Mouse (Mus musculus): ENCODE data around the gene Cntnap2. TPM values are rescaled to one million over a fixed set of nuclear protein-coding genes. Genes with fewer than 3 reads are reported as not detected.
A peak's percentile ranks its signal among the peaks of the same experiment; 100 is the strongest.

Cntnap2 gene
- polyA plus RNA-seq, 1 experiment from 2014 or later, result 0.63 TPM

- Histone ChIP-seq H3K27me3 (replicated peaks) (no peaks in the 10 kb centered on the region), H3K36me3 (no peaks in the 10 kb centered on the region), H3K9ac (no peak overlapping the region), H3K4me2 (no peak overlapping the region), H3K9me3 (no peaks in the 10 kb centered on the region), H3K4me3 (no peak overlapping the region), H3K4me1 (no peaks in the 10 kb centered on the region), H3K27ac (replicated peaks) (no peak overlapping the region)
- WGBS, result 64% methylated on average over 1 of the region's 1 CpGs
- ATAC-seq (ENCODE audit: extremely low read depth, insufficient number of reproducible peaks, low FRiP score, low TSS enrichment), result no peak
These were observed 1955.9 kb downstream of the Cntnap2 start for GRCm38 (mm10) chr6:47014886-47015586.

- Histone ChIP-seq H3K9ac (no peak overlapping the region), H3K27me3 (replicated peaks) (no peaks in the 10 kb centered on the region), H3K4me2 (no peak overlapping the region), H3K36me3 (no peaks in the 10 kb centered on the region), H3K9me3 (no peaks in the 10 kb centered on the region), H3K27ac (replicated peaks) (no peak overlapping the region), H3K4me1 (no peaks in the 10 kb centered on the region), H3K4me3 (no peak overlapping the region)
- WGBS, result 59% methylated on average over 4 of the region's 4 CpGs
- no peak for ATAC-seq (ENCODE audit: extremely low read depth, insufficient number of reproducible peaks, low FRiP score, low TSS enrichment)
These were observed 1967.0 kb downstream of the Cntnap2 start for GRCm38 (mm10) chr6:47026064-47026686.

GRCm38 (mm10) chr6:47031362-47031761 is 1972.2 kb downstream of the Cntnap2 start:
- Histone ChIP-seq H3K4me1 (no peaks in the 10 kb centered on the region), H3K4me3 (no peak overlapping the region), H3K27ac (replicated peaks) (no peak overlapping the region), H3K27me3 (replicated peaks) (no peaks in the 10 kb centered on the region), H3K36me3 (no peaks in the 10 kb centered on the region), H3K9ac (no peak overlapping the region), H3K9me3 (no peaks in the 10 kb centered on the region), H3K4me2 (no peak overlapping the region)
- no peak for ATAC-seq (ENCODE audit: extremely low read depth, insufficient number of reproducible peaks, low FRiP score, low TSS enrichment)
- WGBS, result 57% methylated on average over 2 of the region's 2 CpGs

GRCm38 (mm10) chr6:47042602-47043001 is 1983.4 kb downstream of the Cntnap2 start:
- Histone ChIP-seq H3K4me3 (no peak overlapping the region), H3K4me2 (no peak overlapping the region), H3K27ac (replicated peaks) (no peak overlapping the region), H3K27me3 (replicated peaks) (no peaks in the 10 kb centered on the region), H3K36me3 (no peaks in the 10 kb centered on the region), H3K4me1 (no peaks in the 10 kb centered on the region), H3K9me3 (no peaks in the 10 kb centered on the region), H3K9ac (no peak overlapping the region)
- WGBS, result 70% methylated on average over 1 of the region's 1 CpGs
- ATAC-seq (ENCODE audit: extremely low read depth, insufficient number of reproducible peaks, low FRiP score, low TSS enrichment), result no peak

- Histone ChIP-seq H3K4me2 (no peak overlapping the region), H3K27ac (replicated peaks) (no peak overlapping the region), H3K4me3 (no peak overlapping the region), H3K4me1 (no peaks in the 10 kb centered on the region), H3K9me3 (no peaks in the 10 kb centered on the region), H3K9ac (no peak overlapping the region), H3K27me3 (replicated peaks) (no peaks in the 10 kb centered on the region), H3K36me3 (no peaks in the 10 kb centered on the region)
- no peak for ATAC-seq (ENCODE audit: extremely low read depth, insufficient number of reproducible peaks, low FRiP score, low TSS enrichment)
- 71% methylated on average over 1 of the region's 1 CpGs for WGBS
These were observed 1984.4 kb downstream of the Cntnap2 start for GRCm38 (mm10) chr6:47043586-47043985.

- Histone ChIP-seq H3K9ac (peak overlapping the region; percentile 75), H3K27ac (replicated peaks) (no peak overlapping the region)
These were observed 1985.4 kb downstream of the Cntnap2 start for GRCm38 (mm10) chr6:47044385-47045200.

GRCm38 (mm10) chr6:47049051-47049450 is 1989.9 kb downstream of the Cntnap2 start:
- Histone ChIP-seq H3K4me1 (no peaks in the 10 kb centered on the region), H3K9me3 (no peaks in the 10 kb centered on the region), H3K9ac (no peak overlapping the region), H3K4me2 (no peak overlapping the region), H3K36me3 (no peaks in the 10 kb centered on the region), H3K4me3 (no peak overlapping the region), H3K27ac (replicated peaks) (no peak overlapping the region), H3K27me3 (replicated peaks) (no peaks in the 10 kb centered on the region)
- ATAC-seq (ENCODE audit: extremely low read depth, insufficient number of reproducible peaks, low FRiP score, low TSS enrichment), result no peak
- 65% methylated on average over 5 of the region's 5 CpGs for WGBS

More at GRCm38 (mm10) chr6:47044385-47045200, 1985.4 kb downstream of the Cntnap2 start:
- ATAC-seq (ENCODE audit: extremely low read depth, insufficient number of reproducible peaks, low FRiP score, low TSS enrichment), result no peak
- no peaks in the 10 kb centered on the region for H3K4me1 ChIP-seq
- no peaks in the 10 kb centered on the region for H3K36me3 ChIP-seq
- H3K4me2 ChIP-seq, result peak overlapping the region; percentile 76
- H3K27me3 ChIP-seq (replicated peaks), result no peaks in the 10 kb centered on the region
- H3K9me3 ChIP-seq, result no peaks in the 10 kb centered on the region
- 4% methylated on average over 46 of the region's 46 CpGs for WGBS
- peak overlapping the region; percentile 56 for H3K4me3 ChIP-seq

GRCm38 (mm10) chr6:47050319-47051222 is 1991.4 kb downstream of the Cntnap2 start:
- H3K9me3 ChIP-seq, result no peaks in the 10 kb centered on the region
- no peaks in the 10 kb centered on the region for H3K4me1 ChIP-seq
- no peak overlapping the region for H3K4me2 ChIP-seq
- WGBS, result 66% methylated on average over 7 of the region's 7 CpGs
- no peak overlapping the region for H3K4me3 ChIP-seq
- no peaks in the 10 kb centered on the region for H3K36me3 ChIP-seq
- no peaks in the 10 kb centered on the region for H3K27me3 ChIP-seq (replicated peaks)
- no peak for ATAC-seq (ENCODE audit: extremely low read depth, insufficient number of reproducible peaks, low FRiP score, low TSS enrichment)
- no peak overlapping the region for H3K27ac ChIP-seq (replicated peaks)
- no peak overlapping the region for H3K9ac ChIP-seq

GRCm38 (mm10) chr6:47061341-47061740 is 2002.2 kb downstream of the Cntnap2 start:
- Histone ChIP-seq H3K27me3 (replicated peaks) (no peaks in the 10 kb centered on the region), H3K27ac (replicated peaks) (no peak overlapping the region), H3K4me3 (no peak overlapping the region), H3K9ac (no peak overlapping the region), H3K4me1 (no peaks in the 10 kb centered on the region), H3K9me3 (no peaks in the 10 kb centered on the region), H3K4me2 (no peak overlapping the region), H3K36me3 (no peaks in the 10 kb centered on the region)
- no peak for ATAC-seq (ENCODE audit: extremely low read depth, insufficient number of reproducible peaks, low FRiP score, low TSS enrichment)
- 74% methylated on average over 3 of the region's 3 CpGs for WGBS

- H3K9ac ChIP-seq, result no peak overlapping the region
- H3K27me3 ChIP-seq (replicated peaks), result no peaks in the 10 kb centered on the region
- no peaks in the 10 kb centered on the region for H3K4me1 ChIP-seq
- H3K4me3 ChIP-seq, result no peak overlapping the region
- no peak overlapping the region for H3K27ac ChIP-seq (replicated peaks)
- 67% methylated on average over 4 of the region's 4 CpGs for WGBS
- no peaks in the 10 kb centered on the region for H3K36me3 ChIP-seq
- no peak for ATAC-seq (ENCODE audit: extremely low read depth, insufficient number of reproducible peaks, low FRiP score, low TSS enrichment)
- H3K9me3 ChIP-seq, result no peaks in the 10 kb centered on the region
- H3K4me2 ChIP-seq, result no peak overlapping the region
These were observed 2030.8 kb downstream of the Cntnap2 start for GRCm38 (mm10) chr6:47089998-47090397.

GRCm38 (mm10) chr6:47104951-47105350 is 2045.8 kb downstream of the Cntnap2 start:
- H3K9me3 ChIP-seq, result no peaks in the 10 kb centered on the region

More at GRCm38 (mm10) chr6:47104951-47105350, 2045.8 kb downstream of the Cntnap2 start:
- WGBS, result 43% methylated on average over 1 of the region's 1 CpGs
- Histone ChIP-seq H3K27ac (replicated peaks) (no peak overlapping the region), H3K4me3 (no peak overlapping the region), H3K9ac (no peak overlapping the region), H3K27me3 (replicated peaks) (no peaks in the 10 kb centered on the region), H3K4me2 (no peak overlapping the region), H3K36me3 (no peaks in the 10 kb centered on the region), H3K4me1 (no peaks in the 10 kb centered on the region)
- ATAC-seq (ENCODE audit: extremely low read depth, insufficient number of reproducible peaks, low FRiP score, low TSS enrichment), result no peak
